Mouse (Mus musculus) myocyte (in vitro differentiated cells): ENCODE measurements around the gene Cacna1d. TPM values are rescaled to one million over a fixed set of nuclear protein-coding genes. Genes with fewer than 3 reads are reported as not detected.

Experiments
- H3K27me3 ChIP-seq: one replicate; pipeline ENCODE4 v1.6.1; 2011; ENCODE audit not compliant: control insufficient read depth, insufficient read depth, insufficient read length
- H3K36me3 ChIP-seq: one replicate; pipeline ENCODE4 v1.6.1; 2011; ENCODE audit not compliant: control insufficient read depth, insufficient read depth
- H3K4me2 ChIP-seq: one replicate; pipeline ENCODE4 v1.6.1; 2011; ENCODE audit warnings: low read depth, control low read depth
- H3K4me3 ChIP-seq: one replicate; pipeline ENCODE4 v1.5.1; 2011; ENCODE audit warnings: mild to moderate bottlenecking, control low read depth, moderate library complexity
- H3K79me2 ChIP-seq: one replicate; pipeline ENCODE4 v1.6.1; 2011; ENCODE audit not compliant: control insufficient read depth, insufficient read depth
- H3ac ChIP-seq: one replicate; pipeline ENCODE4 v1.6.1; 2011; ENCODE audit not compliant: control insufficient read depth, insufficient read length
- CEBPB ChIP-seq: IDR thresholded peaks from 2 replicates; pipeline ENCODE4 v1.6.1; 2011; ENCODE audit warnings: mild to moderate bottlenecking, moderate library complexity; ENCODE audit not compliant: poor library complexity, insufficient read depth, severe bottlenecking
- E2F4 ChIP-seq: IDR thresholded peaks from one replicate; pipeline ENCODE4 v1.6.1; 2011; ENCODE audit warnings: mild to moderate bottlenecking, control low read depth, moderate library complexity; ENCODE audit not compliant: insufficient read depth
- MAX ChIP-seq: IDR thresholded peaks from one replicate; pipeline ENCODE4 v1.6.1; 2011; ENCODE audit warnings: low read depth, mild to moderate bottlenecking, control low read depth
- MYOD1 ChIP-seq, 3 experiments: IDR thresholded peaks; one replicate each; pipeline ENCODE4 v1.6.1; 2011; ENCODE audit warnings: control low read depth in 2 of 3, low read depth in 2 of 3, mild to moderate bottlenecking in 2 of 3, moderate library complexity in 1 of 3; ENCODE audit not compliant: insufficient read length in 2 of 3, control insufficient read depth in 1 of 3
- MYOG ChIP-seq, 3 experiments: IDR thresholded peaks; one replicate each; pipeline ENCODE4 v1.6.1; 2011; ENCODE audit warnings: control low read depth in 2 of 3, low read depth in 2 of 3, mild to moderate bottlenecking in 2 of 3; ENCODE audit not compliant: insufficient read length in 2 of 3, control insufficient read depth in 1 of 3, insufficient read depth in 1 of 3
- POLR2A ChIP-seq: IDR thresholded peaks from one replicate; pipeline ENCODE4 v1.6.1; 2011; ENCODE audit warnings: low read depth, mild to moderate bottlenecking, control low read depth, moderate library complexity; ENCODE audit not compliant: insufficient read length
- POLR2AphosphoS2 ChIP-seq: IDR thresholded peaks from one replicate; pipeline ENCODE4 v1.6.1; 2011; ENCODE audit warnings: low read depth, control low read depth; ENCODE audit not compliant: insufficient read length
- REST ChIP-seq: IDR thresholded peaks from one replicate; pipeline ENCODE4 v1.6.1; 2011; ENCODE audit warnings: mild to moderate bottlenecking, control low read depth, moderate library complexity; ENCODE audit not compliant: insufficient read depth, insufficient read length
- SRF ChIP-seq: IDR thresholded peaks from one replicate; pipeline ENCODE4 v1.6.1; 2011; ENCODE audit warnings: low read depth; ENCODE audit not compliant: control insufficient read depth, insufficient read length
- TCF12 ChIP-seq: IDR thresholded peaks from one replicate; pipeline ENCODE4 v1.6.1; 2011; ENCODE audit warnings: mild to moderate bottlenecking, control low read depth; ENCODE audit not compliant: poor library complexity, insufficient read depth, severe bottlenecking
- TCF3 ChIP-seq: IDR thresholded peaks from one replicate; pipeline ENCODE4 v1.6.1; 2011; ENCODE audit warnings: low read depth, control low read depth; ENCODE audit not compliant: insufficient read length
- USF1 ChIP-seq: IDR thresholded peaks from one replicate; pipeline ENCODE4 v1.6.1; 2011; ENCODE audit warnings: low read depth, mild to moderate bottlenecking, control low read depth, moderate library complexity
- polyA plus RNA-seq: library from polyadenylated mRNA; unstranded; fragments of >200 nt; fragmentation: generic; extraction: Trizol; gene quantifications from one replicate; pipeline ENCODE4 v1.2.1, GENCODE M21; 2012; ENCODE audit warnings: missing spikeins

Gene Cacna1d
- polyA plus RNA-seq, 1 experiment = not detected

GRCm38 (mm10) chr14:30219851-30220250 lies 271.4 kb downstream of the Cacna1d start:
- no peaks in the 10 kb centered on the region for H3K27me3 ChIP-seq

GRCm38 (mm10) chr14:30218114-30218513 lies 273.1 kb downstream of the Cacna1d start:
- peak; percentile 67 for TF ChIP-seq USF1
- TF ChIP-seq REST = no peak
- Histone ChIP-seq H3ac (no peak overlapping the region), H3K4me3 (no peak overlapping the region), H3K79me2 (no peaks in the 10 kb centered on the region), H3K27me3 (no peaks in the 10 kb centered on the region), H3K36me3 (no peaks in the 10 kb centered on the region), H3K4me2 (no peak overlapping the region)

More at GRCm38 (mm10) chr14:30219851-30220250, 271.4 kb downstream of the Cacna1d start:
- no peak overlapping the region for H3K4me3 ChIP-seq
- H3K36me3 ChIP-seq = no peaks in the 10 kb centered on the region
- no peaks in the 10 kb centered on the region for H3K79me2 ChIP-seq
- TF ChIP-seq POLR2AphosphoS2 (no peak), SRF (no peak), POLR2A (no peak), USF1 (no peak), TCF3 (no peak), CEBPB (no peak), MYOD1 (IDR thresholded peaks at IDR 0.05; ENCODE audit: control insufficient read depth in 1 of 3, insufficient read length in 2 of 3, low read depth in 2 of 3) (no peak), E2F4 (no peak), MYOG (IDR thresholded peaks at IDR 0.05; ENCODE audit: control insufficient read depth in 1 of 3, insufficient read depth in 1 of 3, insufficient read length in 2 of 3, low read depth in 2 of 3) (no peak), TCF12 (no peak), MAX (no peak), REST (no peak)
- H3ac ChIP-seq = no peak overlapping the region
- H3K4me2 ChIP-seq = no peak overlapping the region

- H3ac ChIP-seq = no peak overlapping the region
- H3K4me3 ChIP-seq = no peak overlapping the region
- no peak overlapping the region for H3K4me2 ChIP-seq
- no peaks in the 10 kb centered on the region for H3K27me3 ChIP-seq
- H3K36me3 ChIP-seq = no peaks in the 10 kb centered on the region
- TF ChIP-seq POLR2A (no peak), TCF12 (no peak), MAX (no peak), POLR2AphosphoS2 (no peak), USF1 (no peak), TCF3 (no peak), E2F4 (no peak), SRF (no peak), CEBPB (no peak), MYOD1 (IDR thresholded peaks at IDR 0.05; ENCODE audit: control insufficient read depth in 1 of 3, insufficient read length in 2 of 3, low read depth in 2 of 3) (no peak), REST (no peak), MYOG (IDR thresholded peaks at IDR 0.05; ENCODE audit: control insufficient read depth in 1 of 3, insufficient read depth in 1 of 3, insufficient read length in 2 of 3, low read depth in 2 of 3) (no peak)
- no peaks in the 10 kb centered on the region for H3K79me2 ChIP-seq
Observed at GRCm38 (mm10) chr14:30217124-30217523, 274.1 kb downstream of the Cacna1d start.

- no peaks in the 10 kb centered on the region for H3K79me2 ChIP-seq
- no peaks in the 10 kb centered on the region for H3K36me3 ChIP-seq
- no peak overlapping the region for H3K4me2 ChIP-seq
- TF ChIP-seq POLR2A (no peak), USF1 (no peak), POLR2AphosphoS2 (no peak), REST (no peak), E2F4 (no peak), TCF3 (no peak), SRF (no peak), TCF12 (no peak), MYOG (IDR thresholded peaks at IDR 0.05; ENCODE audit: control insufficient read depth in 1 of 3, insufficient read depth in 1 of 3, insufficient read length in 2 of 3, low read depth in 2 of 3) (no peak), MYOD1 (IDR thresholded peaks at IDR 0.05; ENCODE audit: control insufficient read depth in 1 of 3, insufficient read length in 2 of 3, low read depth in 2 of 3) (no peak), CEBPB (no peak), MAX (no peak)
- no peaks in the 10 kb centered on the region for H3K27me3 ChIP-seq
- no peak overlapping the region for H3K4me3 ChIP-seq
- no peak overlapping the region for H3ac ChIP-seq
Observed at GRCm38 (mm10) chr14:30208156-30208555, 283.1 kb downstream of the Cacna1d start.

GRCm38 (mm10) chr14:30205821-30206220 lies 285.4 kb downstream of the Cacna1d start:
- H3K79me2 ChIP-seq = no peaks in the 10 kb centered on the region
- no peak overlapping the region for H3K4me3 ChIP-seq
- no peak overlapping the region for H3ac ChIP-seq
- H3K36me3 ChIP-seq = no peaks in the 10 kb centered on the region
- no peaks in the 10 kb centered on the region for H3K27me3 ChIP-seq
- TF ChIP-seq USF1 = no peak
- TF ChIP-seq E2F4 = no peak
- TF ChIP-seq TCF3 = no peak
- TF ChIP-seq MYOD1 (IDR thresholded peaks at IDR 0.05; ENCODE audit: control insufficient read depth in 1 of 3, insufficient read length in 2 of 3, low read depth in 2 of 3) = no peak
- TF ChIP-seq POLR2AphosphoS2 = no peak
- no peak for TF ChIP-seq MAX
- no peak for TF ChIP-seq TCF12
- TF ChIP-seq POLR2A = no peak
- no peak for TF ChIP-seq SRF
- TF ChIP-seq CEBPB = no peak
- no peak for TF ChIP-seq REST
- TF ChIP-seq MYOG (IDR thresholded peaks at IDR 0.05; ENCODE audit: control insufficient read depth in 1 of 3, insufficient read depth in 1 of 3, insufficient read length in 2 of 3, low read depth in 2 of 3) = no peak
- no peak overlapping the region for H3K4me2 ChIP-seq
